Mouse (Mus musculus) monocyte, adult 5-6 weeks (primary cell): ENCODE data around the gene Slc25a28. TPM values are rescaled to one million over a fixed set of nuclear protein-coding genes. Genes with fewer than 3 reads are reported as not detected.

Source experiments
- ATAC-seq: fragments of 153-309, 156-312 bp; replicated peaks from 2 replicates; pipeline ENCODE4 v1.8.0; 2017; ENCODE audit warnings: mild to moderate bottlenecking; ENCODE audit not compliant: low TSS enrichment, insufficient number of reproducible peaks, severe bottlenecking, poor library complexity, low FRiP score
- total RNA-seq: library from RNA; stranded (forward); fragments of 200-1000, 200-491, 200-594 nt; gene quantifications from 3 replicates; pipeline ENCODE4 v1.2.3, GENCODE M21; 2017

The Slc25a28 gene
- total RNA-seq, 1 experiment from 2014 or later: 101 TPM

- no peak for ATAC-seq
Observed at GRCm38 (mm10) chr19:43615074-43615445, 59.6 kb downstream of the Slc25a28 start.

GRCm38 (mm10) chr19:43614341-43615073, 60.2 kb downstream of the Slc25a28 start:
- ATAC-seq: no peak

Other genes with a start within 250 kb of the Slc25a28 start
- not detected in 3 replicates for gene Cnnm1, start 234.4 kb downstream of the Slc25a28 start, total RNA-seq
- gene Got1, start 150.3 kb downstream of the Slc25a28 start, total RNA-seq: 8.9 to 15.1 TPM (median 11.3 TPM) in 3 replicates
- not detected in 3 replicates for gene Nkx2-3, start 62.6 kb downstream of the Slc25a28 start, total RNA-seq
- 1.5 to 10.0 TPM (median 6.4 TPM) in 3 replicates for gene Entpd7, start 14.8 kb upstream of the Slc25a28 start, total RNA-seq
- 17.4 to 33.6 TPM (median 27.9 TPM) in 3 replicates for gene Cutc, start 78.1 kb upstream of the Slc25a28 start, total RNA-seq
- gene Cox15, start 78.1 kb upstream of the Slc25a28 start, total RNA-seq: 5.5 to 10.8 TPM (median 9.4 TPM) in 3 replicates
- 0.76 to 2.6 TPM (median 1.6 TPM) in 3 replicates for gene Abcc2, start 107.3 kb upstream of the Slc25a28 start, total RNA-seq